Mouse (Mus musculus): ENCODE data around the gene Sdsl.

DNA sequence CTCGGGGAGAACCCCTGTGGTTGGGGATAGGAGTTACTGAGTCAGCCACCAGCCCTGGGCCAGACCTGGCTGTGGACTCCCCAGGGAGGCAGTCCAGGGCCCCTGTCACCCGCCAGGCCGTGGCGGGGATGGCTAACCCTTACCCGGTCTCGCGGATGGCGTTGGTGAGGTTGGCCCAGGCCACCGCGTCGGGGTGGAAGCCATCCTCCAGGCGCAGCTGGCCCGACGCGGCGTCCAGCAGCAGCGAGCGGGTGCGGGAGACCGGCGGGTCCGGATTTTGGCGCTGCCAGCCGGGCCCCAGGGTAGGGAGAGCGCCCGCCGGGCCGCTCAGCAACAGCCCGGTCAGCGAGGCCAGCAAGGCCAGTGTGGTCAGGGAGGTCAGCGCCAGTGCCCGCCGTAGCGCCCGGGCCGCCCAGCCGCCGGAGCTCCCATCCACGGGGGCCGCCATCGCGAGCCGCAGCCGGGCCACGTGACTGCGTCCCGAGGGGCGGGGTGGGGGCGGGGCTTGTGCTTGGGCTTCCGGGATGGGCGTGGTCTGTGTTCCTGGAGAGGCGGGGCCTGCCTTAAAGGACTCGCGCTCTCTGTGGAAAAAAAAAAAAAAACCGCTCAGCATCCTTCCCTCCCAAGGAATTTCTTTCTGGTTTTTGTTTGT lies 30.7 kb upstream of the Sdsl start, which contains the start of gene Plbd2:
- no peak for TF ChIP-seq CTCF (IDR thresholded peaks at IDR 0.05; ENCODE audit: low read depth, low read length)
- no peak; the same call in 1 of the 2 replicates for TF ChIP-seq POLR2A (IDR thresholded peaks at IDR 0.05; ENCODE audit: borderline replicate concordance, low read depth, low read length)

Data from bone marrow macrophage, adult 2 months (primary cell).